8 mouse cellular contexts compared by ENCODE assay signal in genomic region chr1:93342648-93343503, GRCm38 (mm10). TPM values are rescaled to one million over a fixed set of nuclear protein-coding genes. Genes with fewer than 3 reads are reported as not detected.
A peak's percentile ranks its signal among the peaks of the same experiment; 100 is the strongest.
DNase-seq lines count a peak whose midpoint lies in the region; ATAC-seq lines count a peak whose summit lies in the region.

Ppp1r7 (plus strand) TSS chr1:93342854.
Pask (minus strand) TSS chr1:93343482.

- ATAC-seq in megakaryocyte progenitor cell, adult 5-6 weeks (replicated peaks; ENCODE audit: poor library complexity): peak; percentile 89

- peak; percentile 98 for DNase-seq in adipocyte (ENCODE audit: low spot score)
- DNase-seq in embryo, embryonic 10 days (ENCODE audit: low spot score): peak; percentile 99
- DNase-seq in gastrocnemius, postnatal 10 days: peak; percentile 91
- DNase-seq in induced T-regulatory cell, adult 2 months (ENCODE audit: low read depth): peak; percentile 97
- DNase-seq in left cerebral cortex, adult 9 months (ENCODE audit: low spot score in 2 of 2): peak; percentile 87 to 96
- peak; percentile 94 for DNase-seq in right cerebral cortex, postnatal 14 days
- peak; percentile 82 to 93 for DNase-seq in urinary bladder, postnatal 36 days (ENCODE audit: low spot score in 2 of 2)

RNA-seq across cellular contexts. Expression of gene Ppp1r7, which starts in this region (rescaled TPM):
- total RNA-seq in gastrocnemius, postnatal 10 days (2021): 10 to 100 TPM; 17.6 to 23.7 TPM
- 27.1 and 43.2 TPM in 2 replicates for total RNA-seq in megakaryocyte progenitor cell, adult 5-6 weeks (2015)
- total RNA-seq in megakaryocyte progenitor cell, adult 5-6 weeks (2017): 16.0 and 26.1 TPM in 2 replicates

RNA-seq across cellular contexts. Expression of gene Pask, which starts in this region (rescaled TPM):
- total RNA-seq in gastrocnemius, postnatal 10 days (2021): 1 to 10 TPM; 2.1 to 3.0 TPM
- 11.1 and 13.8 TPM in 2 replicates for total RNA-seq in megakaryocyte progenitor cell, adult 5-6 weeks (2015)
- 10.4 and 12.6 TPM in 2 replicates for total RNA-seq in megakaryocyte progenitor cell, adult 5-6 weeks (2017)

Comparison
In these comparisons a context has a peak if more than half of its experiments do, and no peak if none do; other contexts are left out.
1. Peak in every context shown above with its lines: DNase-seq and ATAC-seq.